Mouse (Mus musculus): ENCODE measurements around the gene Gadl1. TPM values are rescaled to one million over a fixed set of nuclear protein-coding genes. Genes with fewer than 3 reads are reported as not detected.

The Gadl1 gene
- total RNA-seq, 2 experiments from 2014 or later: 0.36 to 0.49 TPM

DNA sequence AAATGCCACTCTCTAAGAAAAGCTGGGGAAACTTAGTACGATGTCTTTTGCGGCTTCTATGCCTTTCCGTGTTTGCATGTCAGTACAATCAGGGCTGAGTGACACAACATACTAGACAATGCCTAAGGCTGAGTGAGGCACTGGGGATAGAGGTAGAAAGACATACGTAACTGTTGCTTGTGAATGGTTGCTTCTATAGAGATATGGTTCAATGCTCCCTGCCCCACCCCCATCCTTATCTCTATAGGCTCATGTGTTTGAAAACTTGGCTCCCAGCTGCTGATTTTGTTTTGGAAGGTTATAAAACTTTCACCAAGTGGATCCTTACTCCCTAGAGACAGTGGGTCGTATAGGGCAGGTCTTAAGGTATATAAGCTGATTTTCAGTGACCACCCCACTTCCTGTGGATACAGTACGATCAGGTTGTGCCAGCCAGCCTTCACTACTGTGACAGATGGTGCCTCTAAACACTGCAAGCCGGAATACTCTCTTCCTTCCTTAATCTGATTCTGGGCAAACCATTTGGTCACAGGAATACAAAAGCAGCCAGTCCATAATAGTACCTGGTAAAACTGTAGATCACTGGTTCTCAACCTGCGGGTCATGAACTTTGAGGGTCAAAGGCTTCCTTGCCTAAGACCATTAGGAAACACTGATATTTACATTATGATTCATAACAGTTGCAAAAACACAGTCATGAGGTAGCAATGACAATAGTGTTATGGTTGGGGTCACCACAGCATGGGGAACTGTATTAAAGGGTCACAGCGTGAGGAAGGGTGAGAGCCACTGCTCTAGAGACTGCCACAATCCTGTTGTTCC, 202.1 kb downstream of the Gadl1 start:
- no peak for DNase-seq (ENCODE audit: low spot score in 2 of 2)
- TF ChIP-seq CTCF (conservative IDR thresholded peaks at IDR 0.05): no peak
- H3K27ac ChIP-seq: no peak overlapping the region
- H3K4me3 ChIP-seq: no peak overlapping the region

DNA sequence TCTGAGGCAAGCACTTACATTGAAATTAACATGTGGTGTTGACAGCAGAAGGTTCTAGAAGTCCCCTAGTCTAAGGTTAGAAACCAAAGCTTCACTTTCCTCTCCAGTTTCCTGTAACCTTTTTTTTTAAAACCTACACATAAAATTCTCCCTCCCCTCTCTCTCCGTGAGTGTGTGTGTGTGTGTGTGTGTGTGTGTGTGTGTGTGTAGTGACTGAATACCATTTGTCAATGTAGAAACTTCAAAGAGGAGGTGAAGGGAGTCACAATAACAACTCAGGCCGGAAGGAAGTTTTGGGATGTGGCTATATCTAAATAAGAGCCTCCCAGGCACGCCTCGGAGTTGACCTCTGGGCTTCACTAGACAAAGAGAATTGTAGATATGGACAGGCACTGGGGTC, 205.1 kb downstream of the Gadl1 start:
- H3K27ac ChIP-seq: 0 out of 2 replicates have a peak overlapping the region, but pooled peaks have one; percentile 28
- no peak for TF ChIP-seq CTCF (conservative IDR thresholded peaks at IDR 0.05)
- no peak for DNase-seq (ENCODE audit: low spot score in 2 of 2)
- no peak overlapping the region for H3K4me3 ChIP-seq

DNA sequence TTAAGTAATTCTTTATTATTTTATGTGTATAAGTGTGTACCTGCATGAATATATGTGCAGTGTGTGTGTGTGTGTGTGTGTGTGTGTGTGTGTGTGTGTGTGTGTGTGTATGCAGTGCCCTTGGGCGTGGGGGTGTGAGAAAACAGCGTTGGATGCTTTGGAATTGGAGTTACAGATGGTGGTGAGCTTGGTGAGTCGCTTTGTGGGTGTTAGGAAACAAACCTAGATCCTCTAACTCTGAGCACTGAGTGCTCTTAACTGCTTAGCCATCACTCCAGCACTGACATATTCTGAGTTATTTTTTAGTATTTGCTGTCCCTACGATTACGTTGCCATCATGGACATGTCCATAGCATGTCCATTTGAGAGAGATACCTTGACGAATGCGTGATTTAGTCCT, 206.6 kb downstream of the Gadl1 start:
- Histone ChIP-seq H3K27ac (0 out of 2 replicates have a peak overlapping the region, but pooled peaks have one; percentile 14), H3K4me3 (no peak overlapping the region)
- no peak for TF ChIP-seq CTCF (conservative IDR thresholded peaks at IDR 0.05)
- DNase-seq (ENCODE audit: low spot score in 2 of 2): no peak

DNA sequence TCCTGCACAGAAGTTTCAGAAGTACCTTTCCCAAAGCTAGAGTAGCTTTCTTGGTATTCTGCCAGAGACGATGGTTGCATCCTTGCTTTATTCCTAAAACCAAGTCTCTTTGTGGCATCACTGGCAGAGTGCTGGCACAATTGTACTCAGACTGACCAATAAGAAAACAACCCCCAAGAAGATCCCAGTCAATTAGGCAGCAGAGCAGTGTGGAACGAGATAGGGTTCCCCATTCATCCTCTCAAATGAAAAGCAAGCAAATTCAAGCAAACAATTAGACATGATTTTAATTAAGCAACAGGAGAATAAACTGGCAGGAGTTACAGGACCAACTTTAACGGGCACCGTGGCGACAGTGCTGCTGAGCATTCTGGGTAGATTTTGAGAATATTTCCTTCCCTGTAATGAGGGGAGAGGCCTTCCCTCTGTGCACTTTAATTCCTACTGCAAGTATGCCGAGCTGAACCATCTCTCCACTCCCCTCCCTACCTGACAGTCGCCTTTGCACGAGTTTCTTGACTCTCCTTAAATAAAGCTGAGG, 209.1 kb downstream of the Gadl1 start:
- TF ChIP-seq CTCF (conservative IDR thresholded peaks at IDR 0.05): no peak
- no peak for DNase-seq (ENCODE audit: low spot score in 2 of 2)
- Histone ChIP-seq H3K27ac (peak overlapping the region; percentile 15; the same call in 1 of the 2 replicates), H3K4me3 (no peak overlapping the region)

DNA sequence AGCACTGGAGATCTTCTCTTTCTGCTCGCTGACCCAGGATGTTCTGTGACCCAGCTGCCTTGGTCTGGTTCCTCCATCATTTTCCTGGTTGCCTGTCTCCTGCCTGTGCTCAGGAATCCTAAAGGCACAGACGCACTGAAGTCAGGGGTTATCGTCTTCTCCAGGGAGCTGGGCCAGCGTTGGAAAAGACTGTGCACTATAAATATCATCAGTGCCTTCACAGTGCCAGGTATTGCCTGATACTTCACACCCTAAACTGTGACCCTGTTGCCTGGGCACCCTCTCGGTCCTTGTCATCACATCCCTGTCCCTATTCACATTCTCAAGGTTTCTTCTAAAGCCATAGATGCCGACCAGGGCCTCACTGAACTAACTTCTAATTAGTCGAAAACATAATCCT, 210.7 kb downstream of the Gadl1 start:
- DNase-seq (ENCODE audit: low spot score in 2 of 2): no peak
- TF ChIP-seq CTCF (conservative IDR thresholded peaks at IDR 0.05): no peak

DNA sequence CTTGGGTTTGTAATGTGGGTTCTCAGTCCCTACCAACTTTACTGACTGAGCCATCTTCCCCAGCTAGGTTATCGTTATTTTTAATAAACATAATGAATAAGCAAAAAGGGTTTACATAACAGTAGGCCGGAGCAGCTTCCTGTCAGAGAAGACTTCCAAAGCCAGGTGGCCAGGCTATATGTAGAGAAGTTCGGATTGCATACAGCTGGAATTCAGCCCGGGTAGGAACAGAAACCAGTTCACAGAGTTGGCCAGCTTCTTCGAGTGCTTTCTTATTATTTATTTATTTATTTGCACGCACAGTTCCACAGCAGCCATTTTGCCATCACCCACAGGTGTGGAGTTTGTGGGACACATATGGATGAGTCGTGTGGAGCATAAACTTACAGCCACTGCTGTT, 212.2 kb downstream of the Gadl1 start:
- DNase-seq (ENCODE audit: low spot score in 2 of 2): no peak
- H3K4me3 ChIP-seq: no peak overlapping the region
- H3K27ac ChIP-seq: peak overlapping the region; percentile 23; the same call in 1 of the 2 replicates
- TF ChIP-seq CTCF (conservative IDR thresholded peaks at IDR 0.05): no peak

More for the DNA sequence above, 210.7 kb downstream of the Gadl1 start:
- Histone ChIP-seq H3K4me3 (no peak overlapping the region), H3K27ac (no peak overlapping the region)

DNA sequence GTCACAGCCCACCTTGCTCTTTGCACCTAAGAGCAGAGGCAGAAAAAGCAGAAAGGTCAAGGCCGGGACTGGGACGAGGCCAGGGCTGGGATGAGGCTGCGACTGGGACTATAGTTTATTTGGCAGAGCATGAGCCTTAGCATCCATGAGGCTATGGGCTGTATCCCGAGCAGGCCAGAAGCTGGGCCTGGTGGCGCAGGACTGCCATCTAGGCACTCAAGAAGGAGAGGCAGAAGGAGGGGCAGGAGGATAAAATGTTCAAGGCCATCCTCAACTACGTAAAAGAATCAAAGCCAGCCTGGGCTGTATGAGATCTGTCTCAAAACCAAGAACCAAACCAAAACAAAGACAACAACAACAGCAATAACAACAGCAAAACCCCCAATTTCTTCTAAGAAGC, 213.3 kb downstream of the Gadl1 start:
- Histone ChIP-seq H3K4me3 (no peak overlapping the region), H3K27ac (peak overlapping the region; percentile 57; the same call in 1 of the 2 replicates)
- DNase-seq (ENCODE audit: low spot score in 2 of 2): no peak
- TF ChIP-seq CTCF (conservative IDR thresholded peaks at IDR 0.05): peak; percentile 39

DNA sequence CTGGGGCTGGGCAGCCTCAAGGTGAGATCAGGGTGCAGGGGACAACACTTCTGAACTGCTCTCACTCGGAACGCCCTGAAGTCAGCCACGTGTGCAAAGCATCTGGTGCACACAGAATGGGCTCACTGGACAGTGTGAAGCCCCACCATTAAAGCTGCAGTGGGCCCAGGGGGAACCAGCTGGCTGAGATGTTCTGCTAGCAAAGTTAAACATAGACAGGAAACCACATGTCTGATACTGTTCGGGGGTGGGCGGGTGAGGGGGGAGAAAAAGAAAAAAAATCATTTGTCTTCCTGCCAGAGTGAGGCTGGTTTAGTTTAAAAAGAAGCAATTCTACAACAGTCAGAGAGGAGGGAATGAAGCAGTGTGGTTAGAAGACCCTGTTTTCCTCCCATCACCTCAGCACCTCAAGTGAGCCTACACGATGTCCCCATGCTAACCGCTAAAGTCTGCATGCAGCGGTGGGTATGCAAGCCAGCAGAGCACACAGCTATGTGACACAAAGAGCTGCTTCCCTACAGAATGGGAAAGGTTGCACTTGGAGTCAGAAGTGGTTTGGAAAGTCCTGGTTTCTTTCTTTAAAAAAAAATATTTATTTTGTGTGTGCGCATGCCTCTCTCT, 213.8 kb downstream of the Gadl1 start:
- Histone ChIP-seq H3K4me3 (no peak overlapping the region), H3K27ac (peak overlapping the region; percentile 57; the same call in 1 of the 2 replicates)
- no peak for TF ChIP-seq CTCF (conservative IDR thresholded peaks at IDR 0.05)
- no peak for DNase-seq (ENCODE audit: low spot score in 2 of 2)
